Mouse (Mus musculus): ENCODE measurements at regions not wholly inside any gene's neighbourhood (a gene's known extent, or its start where the extent isn't known, plus 50 kb on each side); places are given as distances from the start of the nearest gene placed in this dataset.
"Not testable (repeated sequence)": the region's sequence is repeated elsewhere in the genome, so short reads cannot be mapped to it uniquely, and the experiment has no call there.

GRCm38 (mm10) chr13:5690124-5690523, 171.2 kb upstream of the Klf6 start:
- H3K27me3 ChIP-seq (ENCODE audit: insufficient read depth, low read length) = no peaks in the 10 kb centered on the region
- whole genome bisulfite sequencing = 73% methylated on average over 4 of the region's 4 CpGs
- no peak for TF ChIP-seq CTCF (IDR thresholded peaks at IDR 0.05; ENCODE audit: low read depth)

GRCm38 (mm10) chr13:5690680-5691079, 170.6 kb upstream of the Klf6 start:
- not testable (repeated sequence) for H3K27me3 ChIP-seq (ENCODE audit: insufficient read depth, low read length); ATAC-seq; DNase-seq; H3K9me3 ChIP-seq (ENCODE audit: low read length); H3K36me3 ChIP-seq (ENCODE audit: insufficient read depth); H3K4me2 ChIP-seq (ENCODE audit: low read depth); H3K4me3 ChIP-seq (ENCODE audit: low read depth, low read length); H3K4me1 ChIP-seq (ENCODE audit: insufficient read depth); H3K27ac ChIP-seq (ENCODE audit: low read depth, low read length); H3K9ac ChIP-seq
- WGBS = 87% methylated on average over 2 of the region's 2 CpGs

More at GRCm38 (mm10) chr13:5690124-5690523, 171.2 kb upstream of the Klf6 start:
- no peak overlapping the region for H3K4me3 ChIP-seq (ENCODE audit: low read depth, low read length)
- H3K4me1 ChIP-seq (ENCODE audit: insufficient read depth) = no peaks in the 10 kb centered on the region
- H3K36me3 ChIP-seq (ENCODE audit: insufficient read depth) = no peaks in the 10 kb centered on the region
- DNase-seq (no peak), ATAC-seq (no peak)
- no peak overlapping the region for H3K4me2 ChIP-seq (ENCODE audit: low read depth)
- H3K9ac ChIP-seq = no peak overlapping the region
- no peak overlapping the region for H3K27ac ChIP-seq (ENCODE audit: low read depth, low read length)
- no peaks in the 10 kb centered on the region for H3K9me3 ChIP-seq (ENCODE audit: low read length)

GRCm38 (mm10) chr13:5694626-5695025, 166.7 kb upstream of the Klf6 start:
- H3K9me3 ChIP-seq (ENCODE audit: low read length) = no peaks in the 10 kb centered on the region
- no peak for ATAC-seq
- H3K4me2 ChIP-seq (ENCODE audit: low read depth) = no peak overlapping the region
- H3K9ac ChIP-seq = no peak overlapping the region
- H3K4me3 ChIP-seq (ENCODE audit: low read depth, low read length) = no peak overlapping the region
- WGBS = 86% methylated on average over 8 of the region's 8 CpGs
- H3K27ac ChIP-seq (ENCODE audit: low read depth, low read length) = no peak overlapping the region
- no peaks in the 10 kb centered on the region for H3K36me3 ChIP-seq (ENCODE audit: insufficient read depth)
- DNase-seq = no peak
- TF ChIP-seq CTCF (IDR thresholded peaks at IDR 0.05; ENCODE audit: low read depth) = no peak
- no peaks in the 10 kb centered on the region for H3K27me3 ChIP-seq (ENCODE audit: insufficient read depth, low read length)
- no peaks in the 10 kb centered on the region for H3K4me1 ChIP-seq (ENCODE audit: insufficient read depth)

GRCm38 (mm10) chr13:5695581-5695980, 165.7 kb upstream of the Klf6 start:
- DNase-seq, ATAC-seq: not testable (repeated sequence)

GRCm38 (mm10) chr13:5696377-5696776, 164.9 kb upstream of the Klf6 start:
- no peaks in the 10 kb centered on the region for H3K36me3 ChIP-seq (ENCODE audit: insufficient read depth)
- no peaks in the 10 kb centered on the region for H3K9me3 ChIP-seq (ENCODE audit: low read length)
- no peak overlapping the region for H3K4me3 ChIP-seq (ENCODE audit: low read depth, low read length)
- H3K27ac ChIP-seq (ENCODE audit: low read depth, low read length) = no peak overlapping the region
- no peak for TF ChIP-seq CTCF (IDR thresholded peaks at IDR 0.05; ENCODE audit: low read depth)
- H3K4me1 ChIP-seq (ENCODE audit: insufficient read depth) = no peaks in the 10 kb centered on the region
- no peaks in the 10 kb centered on the region for H3K27me3 ChIP-seq (ENCODE audit: insufficient read depth, low read length)
- no peak for DNase-seq
- no peak overlapping the region for H3K9ac ChIP-seq
- WGBS = 14% methylated on average over 2 of the region's 2 CpGs
- no peak overlapping the region for H3K4me2 ChIP-seq (ENCODE audit: low read depth)
- no peak for ATAC-seq

More at GRCm38 (mm10) chr13:5695581-5695980, 165.7 kb upstream of the Klf6 start:
- 45% methylated on average over 3 of the region's 3 CpGs for WGBS
- H3K4me3 ChIP-seq (ENCODE audit: low read depth, low read length); H3K4me1 ChIP-seq (ENCODE audit: insufficient read depth); H3K27me3 ChIP-seq (ENCODE audit: insufficient read depth, low read length); H3K9me3 ChIP-seq (ENCODE audit: low read length); H3K4me2 ChIP-seq (ENCODE audit: low read depth); H3K27ac ChIP-seq (ENCODE audit: low read depth, low read length); H3K9ac ChIP-seq; H3K36me3 ChIP-seq (ENCODE audit: insufficient read depth): not testable (repeated sequence)

- DNase-seq; H3K9ac ChIP-seq; H3K4me1 ChIP-seq (ENCODE audit: insufficient read depth); H3K4me2 ChIP-seq (ENCODE audit: low read depth); H3K4me3 ChIP-seq (ENCODE audit: low read depth, low read length); H3K36me3 ChIP-seq (ENCODE audit: insufficient read depth); ATAC-seq; H3K27ac ChIP-seq (ENCODE audit: low read depth, low read length); H3K9me3 ChIP-seq (ENCODE audit: low read length); H3K27me3 ChIP-seq (ENCODE audit: insufficient read depth, low read length): not testable (repeated sequence)
- 36% methylated on average over 1 of the region's 1 CpGs for WGBS
These were observed 164.0 kb upstream of the Klf6 start for GRCm38 (mm10) chr13:5697329-5697728.

GRCm38 (mm10) chr13:5702071-5702470, 159.2 kb upstream of the Klf6 start:
- H3K36me3 ChIP-seq (ENCODE audit: insufficient read depth) = no peaks in the 10 kb centered on the region
- TF ChIP-seq CTCF (IDR thresholded peaks at IDR 0.05; ENCODE audit: low read depth) = no peak
- no peak overlapping the region for H3K4me3 ChIP-seq (ENCODE audit: low read depth, low read length)
- no peak for ATAC-seq
- no peak overlapping the region for H3K9ac ChIP-seq
- WGBS = 87% methylated on average over 3 of the region's 3 CpGs
- no peak overlapping the region for H3K4me2 ChIP-seq (ENCODE audit: low read depth)
- H3K4me1 ChIP-seq (ENCODE audit: insufficient read depth) = no peaks in the 10 kb centered on the region
- DNase-seq = no peak
- no peak overlapping the region for H3K27ac ChIP-seq (ENCODE audit: low read depth, low read length)
- no peaks in the 10 kb centered on the region for H3K27me3 ChIP-seq (ENCODE audit: insufficient read depth, low read length)
- H3K9me3 ChIP-seq (ENCODE audit: low read length) = no peaks in the 10 kb centered on the region

GRCm38 (mm10) chr13:5704991-5705390, 156.3 kb upstream of the Klf6 start:
- Histone ChIP-seq H3K4me3 (ENCODE audit: low read depth, low read length) (no peak overlapping the region), H3K4me2 (ENCODE audit: low read depth) (no peak overlapping the region), H3K9me3 (ENCODE audit: low read length) (no peaks in the 10 kb centered on the region), H3K36me3 (ENCODE audit: insufficient read depth) (no peaks in the 10 kb centered on the region), H3K27me3 (ENCODE audit: insufficient read depth, low read length) (no peaks in the 10 kb centered on the region), H3K4me1 (ENCODE audit: insufficient read depth) (no peaks in the 10 kb centered on the region), H3K9ac (no peak overlapping the region), H3K27ac (ENCODE audit: low read depth, low read length) (no peak overlapping the region)
- no peak for ATAC-seq
- no peak for DNase-seq
- TF ChIP-seq CTCF (IDR thresholded peaks at IDR 0.05; ENCODE audit: low read depth) = no peak

Data from forebrain, postnatal 0 days (tissue).